Mouse (Mus musculus): ENCODE measurements around the gene Gpr155.

GRCm38 (mm10) chr2:73298154-73298553 is 88.2 kb downstream of the Gpr155 start:
- TF ChIP-seq JUND (IDR thresholded peaks at IDR 0.05; ENCODE audit: low read depth, low read length): no peak
- no peak for TF ChIP-seq POLR2AphosphoS2 (IDR thresholded peaks at IDR 0.05; ENCODE audit: low read length)
- no peak for TF ChIP-seq TBP (IDR thresholded peaks at IDR 0.05; ENCODE audit: low read depth, low read length)
- no peak for TF ChIP-seq CTCF (IDR thresholded peaks at IDR 0.05 in 2 of 3, conservative IDR thresholded peaks at IDR 0.05 in 1 of 3; ENCODE audit: control insufficient read depth in 1 of 3, insufficient read depth in 1 of 3, low read depth in 2 of 3, low read length in 3 of 3, poor library complexity in 1 of 3, severe bottlenecking in 1 of 3)
- TF ChIP-seq ZC3H11A (IDR thresholded peaks at IDR 0.05; ENCODE audit: low read depth, low read length): no peak
- no peak for TF ChIP-seq CHD2 (IDR thresholded peaks at IDR 0.05; ENCODE audit: low read length)

Measured in MEL (cell line).